Mouse (Mus musculus) adrenal gland, postnatal 14 days (tissue): ENCODE data around the gene Rbms3. TPM values are rescaled to one million over a fixed set of nuclear protein-coding genes. Genes with fewer than 3 reads are reported as not detected.
A peak's percentile ranks its signal among the peaks of the same experiment; 100 is the strongest.

ENCODE experiments used
- DNase-seq: peaks from one replicate; pipeline ENCODE4 v3.0.0; 2021; ENCODE audit warnings: mixed read lengths
- total RNA-seq: library from RNA; stranded (reverse); gene quantifications from 2 replicates; pipeline ENCODE4 v1.2.3, GENCODE M21; 2021

Rbms3 gene
- total RNA-seq, 1 experiment from 2014 or later: 27.8 TPM

DNA sequence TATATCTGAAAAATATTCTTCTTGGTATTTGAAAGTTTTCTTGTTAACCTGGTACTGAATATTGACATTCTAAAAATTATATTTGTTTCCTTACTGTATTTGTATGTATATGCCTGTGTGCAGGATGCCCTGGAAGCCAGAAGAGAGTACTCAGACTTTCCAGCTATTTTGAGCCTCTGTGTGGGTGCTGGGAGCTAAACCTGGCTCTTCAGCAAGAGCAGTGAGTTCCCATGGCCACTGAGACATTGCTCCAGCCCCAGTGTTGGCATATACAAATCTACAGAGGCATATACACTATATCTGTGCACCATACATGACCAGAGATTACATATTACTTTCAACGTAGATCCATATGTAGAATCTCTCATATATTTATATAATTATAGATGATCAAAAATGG is 581.1 kb downstream of the Rbms3 start:
- no peak for DNase-seq

DNA sequence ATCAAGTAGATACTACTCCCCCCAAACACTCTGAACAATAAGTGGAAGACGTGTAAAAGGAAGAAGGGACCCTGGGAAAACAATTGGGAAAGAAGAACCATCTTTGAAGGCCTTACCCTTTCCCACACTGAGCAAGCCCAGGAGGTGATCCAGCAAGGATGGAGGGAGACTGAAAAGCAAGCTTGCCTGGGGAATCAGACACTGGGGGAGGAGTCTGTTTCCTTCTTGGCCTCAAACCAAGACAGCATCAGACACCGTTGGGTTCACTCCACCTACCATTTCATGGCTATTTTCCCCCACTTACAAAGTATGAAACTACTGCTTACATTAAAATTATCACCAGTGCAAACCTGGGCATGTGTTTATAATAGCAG is 587.7 kb downstream of the Rbms3 start:
- DNase-seq: no peak

DNA sequence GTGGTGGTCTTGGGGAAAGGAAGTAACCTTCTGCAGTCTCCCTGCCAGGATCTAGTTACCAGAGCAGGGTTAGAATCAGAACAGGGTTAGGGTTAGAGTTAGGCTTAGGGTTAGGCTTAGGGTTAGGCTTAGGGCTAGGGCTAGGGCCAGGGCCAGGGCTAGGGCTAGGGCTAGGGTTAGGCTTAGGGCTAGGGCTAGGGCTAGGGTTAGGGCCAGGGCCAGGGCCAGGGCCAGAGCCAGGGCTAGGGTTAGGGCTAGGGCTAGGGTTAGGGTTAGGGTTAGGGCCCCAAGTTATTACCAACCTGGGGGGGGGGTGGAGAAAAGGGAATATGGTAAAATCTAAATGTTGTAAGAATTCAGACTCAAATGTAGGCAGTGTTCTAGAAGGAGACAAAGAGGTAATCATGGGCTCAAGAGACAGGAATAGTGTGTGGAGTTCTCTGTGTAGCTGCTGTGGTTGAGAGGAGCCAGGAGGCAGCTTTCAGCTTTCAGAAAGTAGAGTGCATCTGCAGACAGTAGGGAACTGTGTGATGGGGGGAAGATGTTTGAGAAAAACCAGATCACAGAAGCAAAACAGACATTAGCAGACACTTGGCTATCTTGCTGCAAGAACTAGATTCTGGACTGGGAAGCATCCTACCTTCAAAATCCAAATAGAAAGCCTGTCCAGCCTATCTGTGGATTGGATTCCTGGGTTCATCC is 588.3 kb downstream of the Rbms3 start:
- no peak for DNase-seq

DNA sequence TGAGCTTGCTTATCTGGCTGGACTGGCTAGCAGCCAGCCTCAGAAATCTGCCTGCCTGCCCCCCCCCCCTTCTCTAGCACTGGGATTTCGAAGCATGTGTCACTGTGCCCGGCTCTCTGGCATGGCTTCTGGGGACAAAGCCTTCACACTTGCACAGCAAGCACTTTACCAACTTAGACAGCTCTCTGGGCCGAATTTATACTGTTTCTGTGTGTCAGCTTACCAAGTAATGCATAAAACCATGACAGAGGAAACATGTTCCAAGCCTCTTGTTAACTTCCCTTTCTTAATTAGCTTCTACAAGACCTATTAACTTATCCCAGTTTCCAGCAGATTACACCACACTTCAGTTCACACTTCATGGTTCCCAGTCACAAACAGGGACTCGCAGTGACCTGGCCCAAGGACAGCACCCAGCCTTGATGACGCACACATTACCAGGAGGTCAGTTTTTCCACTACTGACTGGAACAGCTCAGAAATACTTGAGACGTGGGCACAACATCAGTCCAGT is 589.7 kb downstream of the Rbms3 start:
- DNase-seq: peak; percentile 80

DNA sequence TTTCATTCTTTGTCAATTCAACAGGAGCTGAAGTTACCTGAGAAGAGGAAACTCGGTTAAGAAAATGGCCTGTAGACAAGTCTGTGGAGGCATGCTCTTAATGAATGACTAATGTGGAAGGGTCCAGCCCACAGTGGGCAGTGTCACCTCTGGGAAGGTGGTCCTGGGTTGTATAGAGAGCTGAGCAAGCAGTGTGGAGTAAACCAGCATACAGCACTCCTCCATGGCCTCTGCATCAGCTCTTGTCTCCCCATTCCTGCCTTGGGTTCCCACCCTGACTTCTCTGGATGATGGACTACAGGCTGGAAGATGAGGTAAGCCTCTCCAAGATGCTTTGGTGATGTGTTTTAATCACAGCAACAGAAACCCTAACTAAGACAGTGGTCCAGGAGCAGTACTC is 597.0 kb downstream of the Rbms3 start:
- DNase-seq: no peak

DNA sequence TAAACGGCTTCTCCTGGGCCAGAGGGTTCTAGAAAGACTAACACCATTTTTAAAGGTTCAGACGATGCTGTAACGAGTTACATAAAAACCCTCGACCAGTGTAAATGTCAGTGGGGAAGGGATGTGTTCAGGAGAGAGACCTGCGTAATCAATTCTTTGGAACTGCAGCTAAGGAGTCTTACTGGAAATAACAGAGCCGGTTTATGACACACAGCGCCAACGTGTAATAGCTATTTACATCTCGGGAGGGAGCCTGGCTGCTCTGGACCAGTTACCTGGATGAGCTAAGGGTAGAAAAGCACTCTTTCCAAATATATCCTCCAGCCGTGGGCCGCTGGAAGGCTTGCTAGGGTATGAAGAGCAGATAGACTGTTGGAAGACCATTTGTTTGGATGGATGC is 598.5 kb downstream of the Rbms3 start:
- no peak for DNase-seq

DNA sequence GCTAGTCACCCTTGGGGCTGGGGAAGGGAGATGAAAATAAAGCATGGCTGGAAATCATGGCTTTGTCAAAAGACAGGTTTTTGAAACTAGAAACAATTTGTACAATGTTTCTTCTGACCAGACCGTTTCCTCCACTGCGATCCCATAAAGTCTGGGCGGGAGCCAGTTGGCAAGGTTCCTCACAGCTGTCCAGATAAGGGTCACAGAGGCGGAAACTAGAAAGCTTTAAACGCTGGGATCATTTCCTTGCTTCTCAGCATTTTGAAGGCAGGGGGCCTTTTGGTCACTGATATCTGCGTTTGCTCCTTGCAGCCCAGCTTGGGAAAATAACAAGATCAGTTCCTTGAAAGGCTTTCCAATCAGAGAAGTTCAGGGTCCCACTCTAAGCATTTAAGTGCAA is 598.9 kb downstream of the Rbms3 start:
- DNase-seq: peak; percentile 94

DNA sequence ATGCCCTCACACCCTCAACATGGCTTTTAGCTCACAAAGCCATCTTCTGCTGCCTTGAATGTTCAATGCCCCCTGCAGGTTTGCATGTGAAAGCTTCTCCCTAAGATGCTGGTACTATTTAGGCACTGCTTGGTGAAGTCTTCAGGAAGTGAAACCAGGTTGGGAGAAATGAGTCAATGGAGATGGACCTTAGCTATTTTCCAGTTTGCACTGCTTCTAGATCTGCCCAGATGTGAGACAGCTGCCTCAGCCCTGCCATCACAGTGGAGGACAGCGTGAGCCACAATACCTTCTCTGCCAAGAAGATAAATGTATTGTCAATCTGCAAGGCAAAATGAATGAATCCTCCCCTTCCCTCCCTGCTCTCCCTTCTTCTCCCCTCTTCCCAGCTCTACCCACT is 599.8 kb downstream of the Rbms3 start:
- no peak for DNase-seq

DNA sequence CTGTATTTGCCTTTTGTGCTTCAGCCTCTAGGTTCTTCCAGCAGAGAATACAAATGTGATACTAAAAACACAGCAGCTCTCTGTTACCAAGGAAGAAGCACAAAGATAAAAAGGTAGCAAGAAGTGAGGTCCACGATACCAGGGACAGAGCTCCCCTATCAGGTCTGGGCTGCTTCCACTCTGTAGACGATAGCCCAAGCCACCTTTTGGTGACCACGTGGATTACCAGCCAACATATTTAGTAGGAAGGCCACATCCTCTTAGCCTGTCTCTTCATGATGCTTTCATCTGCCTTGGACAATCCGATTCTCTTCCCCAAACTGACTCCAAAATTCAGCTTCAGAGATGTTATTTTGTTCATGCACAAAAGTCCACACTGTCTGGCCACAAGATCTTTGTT is 601.1 kb downstream of the Rbms3 start:
- DNase-seq: no peak

DNA sequence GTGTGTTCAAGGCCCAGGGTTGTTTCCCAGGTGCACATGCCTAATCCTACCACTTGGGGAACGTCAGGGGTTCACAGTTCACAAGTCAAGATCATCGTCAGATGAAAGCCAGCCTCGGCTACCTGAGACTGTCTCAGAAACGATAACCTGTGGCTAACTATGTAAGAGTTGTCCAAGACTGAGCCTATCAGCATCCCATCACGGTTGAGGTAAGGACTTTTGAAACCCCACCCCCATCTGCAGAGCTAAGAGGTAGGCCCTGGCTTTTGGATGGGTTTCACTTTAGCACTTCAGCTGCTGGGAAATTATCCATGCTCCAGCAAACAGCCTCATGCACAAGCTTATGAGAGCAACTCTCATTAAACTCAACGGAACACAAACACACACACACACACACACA is 607.6 kb downstream of the Rbms3 start:
- DNase-seq: no peak

DNA sequence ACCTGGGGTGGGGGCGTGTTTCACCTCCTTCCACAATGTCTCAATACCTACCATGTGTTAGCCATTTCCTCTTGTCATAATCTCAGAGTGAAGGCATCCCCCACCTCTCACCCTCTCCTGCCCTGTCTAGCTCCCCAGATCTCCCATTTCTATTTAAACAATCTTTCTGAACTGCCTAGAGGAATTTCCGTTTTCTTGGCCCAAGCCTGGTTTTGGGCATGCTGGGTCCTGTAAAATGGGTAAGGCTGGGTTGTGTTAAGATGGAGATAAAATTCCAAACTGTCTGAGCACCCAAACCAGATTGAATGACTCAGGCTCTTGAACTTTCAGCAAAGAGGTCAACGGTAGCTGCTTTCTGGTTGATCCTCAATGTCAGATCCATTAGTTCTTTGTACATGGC is 608.2 kb downstream of the Rbms3 start:
- no peak for DNase-seq

DNA sequence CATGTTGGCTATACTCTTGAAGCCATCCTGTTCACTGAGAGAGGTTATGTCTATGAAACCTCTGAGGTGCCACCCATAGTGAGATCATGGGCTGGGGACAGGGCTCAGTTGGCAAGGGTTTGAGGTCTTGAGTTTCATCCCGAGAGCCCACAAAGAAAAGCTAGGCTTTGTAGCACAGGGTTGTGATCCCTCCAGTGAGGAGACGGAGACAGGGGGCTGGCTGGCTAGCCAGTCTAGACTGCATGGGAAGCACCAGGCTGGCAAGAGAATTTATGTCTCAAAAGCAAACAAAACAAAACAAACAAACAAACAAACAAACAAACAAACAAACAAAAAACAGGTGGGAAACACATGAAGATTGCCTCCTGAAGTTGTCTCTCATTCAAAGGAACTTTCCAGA is 609.5 kb downstream of the Rbms3 start:
- DNase-seq: no peak

DNA sequence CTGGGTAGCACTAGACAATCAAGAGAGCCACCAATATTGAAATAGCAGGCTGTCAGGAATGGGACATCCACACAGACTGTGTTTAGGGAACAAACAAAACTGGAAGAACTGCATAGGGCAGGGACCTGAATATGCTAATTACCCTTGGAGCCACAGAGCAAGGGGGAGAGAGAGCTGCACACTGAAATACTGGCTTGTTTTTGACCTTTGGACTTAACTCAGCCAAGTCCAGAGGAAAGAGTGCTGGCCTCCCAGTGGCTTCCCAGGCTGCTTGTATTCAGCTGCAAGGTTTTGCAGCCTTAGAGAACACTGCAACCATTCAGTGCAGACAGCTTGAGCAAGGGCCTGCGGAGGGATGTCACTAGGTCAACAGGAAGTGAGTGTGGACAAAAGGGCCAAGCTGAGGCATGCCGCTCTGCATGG is 611.0 kb downstream of the Rbms3 start:
- DNase-seq: peak; percentile 31

DNA sequence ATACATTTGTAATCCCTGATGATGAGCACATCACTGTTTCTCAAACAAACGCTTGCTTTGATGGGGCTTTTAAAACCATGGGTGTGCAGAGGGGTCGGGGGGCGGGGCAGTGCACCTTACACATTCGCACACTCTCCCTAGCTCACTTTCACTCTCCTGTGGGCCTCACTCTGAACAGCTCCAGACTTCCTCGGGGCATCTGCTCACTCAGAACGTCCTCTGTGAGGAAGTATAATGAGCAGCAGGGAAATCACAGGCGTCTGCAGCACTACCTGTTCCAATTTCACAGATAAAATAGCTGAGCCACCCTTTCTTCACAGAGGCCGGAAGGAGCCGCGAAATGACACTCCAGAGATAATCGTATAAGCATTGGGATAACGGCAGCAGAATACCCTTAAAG is 611.4 kb downstream of the Rbms3 start:
- no peak for DNase-seq

DNA sequence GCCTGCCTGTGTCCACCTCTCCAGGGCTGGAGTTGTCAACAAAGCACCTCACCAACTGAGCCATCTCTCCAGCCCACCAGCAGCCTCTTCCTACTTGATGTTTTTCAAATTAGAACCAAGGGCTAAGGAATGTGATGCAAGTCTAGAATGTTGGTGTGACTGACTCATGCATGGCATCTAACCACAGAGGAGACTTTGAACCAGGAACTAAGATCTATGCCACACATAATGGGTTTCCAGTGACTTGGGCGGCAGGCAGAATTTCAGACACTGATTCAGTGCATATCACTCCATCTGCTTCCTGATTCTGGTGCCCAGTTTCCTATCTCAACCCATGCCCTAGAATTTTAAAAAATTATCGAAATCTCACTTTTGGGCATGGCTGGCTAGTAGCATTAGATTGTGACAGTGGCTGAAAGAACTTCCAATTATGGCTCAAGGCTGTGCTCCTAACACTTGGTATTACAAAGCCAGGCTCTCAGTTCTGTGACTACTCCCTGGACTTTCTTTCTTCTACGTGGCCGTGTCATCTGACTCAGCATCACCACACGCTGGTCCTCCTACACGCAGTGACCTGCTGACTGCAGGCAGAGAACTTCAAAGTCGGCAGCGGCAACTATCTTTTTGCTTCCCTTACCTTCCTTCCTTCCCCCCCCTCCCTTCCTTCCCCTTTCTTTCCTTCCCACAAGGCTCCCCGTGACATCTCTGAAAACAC is 613.0 kb downstream of the Rbms3 start:
- DNase-seq: no peak

DNA sequence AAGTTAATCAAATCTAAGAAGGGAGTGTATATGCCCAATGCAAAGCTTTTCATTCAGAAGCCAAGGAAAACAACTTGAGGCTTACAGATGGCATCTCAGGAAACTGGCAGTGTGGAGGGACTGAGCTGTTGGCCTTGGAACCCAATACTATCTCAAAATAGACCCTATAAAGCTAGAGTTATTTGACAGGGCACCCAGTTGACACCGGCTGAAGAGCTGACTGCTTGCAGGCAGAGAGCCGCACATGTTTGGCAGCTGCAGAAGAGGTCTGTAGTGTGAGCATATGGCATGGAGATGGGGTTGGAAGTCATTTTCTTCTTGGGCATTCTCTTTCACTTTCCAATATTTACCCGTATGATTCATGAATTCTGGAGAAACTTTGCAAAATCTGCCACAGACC is 616.3 kb downstream of the Rbms3 start:
- no peak for DNase-seq

DNA sequence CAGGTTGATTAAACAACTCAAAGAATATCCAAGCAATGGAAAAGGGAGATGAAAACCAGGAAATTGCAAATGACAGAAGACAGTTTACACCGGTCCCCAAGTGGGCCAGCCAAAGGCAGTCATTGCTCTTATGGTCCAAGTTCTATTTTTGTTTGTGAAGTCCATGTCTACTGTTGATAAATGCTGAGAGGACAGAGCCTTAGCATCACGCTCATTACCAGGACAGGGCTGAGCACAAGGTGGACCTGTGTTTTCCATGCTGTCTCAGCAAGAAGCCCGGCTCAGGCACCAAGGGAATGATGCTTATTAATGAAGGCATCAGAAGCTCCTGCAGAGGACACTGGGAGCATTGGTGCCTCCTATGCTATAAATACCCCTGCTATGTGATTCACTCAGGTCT is 618.9 kb downstream of the Rbms3 start:
- DNase-seq: no peak

DNA sequence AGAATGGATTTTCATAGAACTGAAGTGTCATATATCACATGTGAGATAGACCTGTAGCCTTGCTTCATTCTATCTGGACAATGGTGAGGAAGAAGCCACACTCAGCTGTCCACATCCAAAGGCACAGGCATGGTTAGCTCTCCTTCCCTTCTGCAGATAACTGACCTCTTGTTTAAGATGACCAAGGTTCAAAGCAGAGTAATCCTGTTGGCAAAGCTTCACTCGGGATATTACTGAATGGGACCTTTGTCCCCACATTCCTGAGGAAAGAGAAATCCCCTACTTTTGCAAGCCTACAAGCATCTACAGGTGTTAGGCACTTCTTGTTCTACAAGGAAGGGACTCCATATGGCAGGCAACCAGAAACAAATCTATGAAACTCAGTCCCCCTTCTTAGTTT is 621.5 kb downstream of the Rbms3 start:
- DNase-seq: no peak

DNA sequence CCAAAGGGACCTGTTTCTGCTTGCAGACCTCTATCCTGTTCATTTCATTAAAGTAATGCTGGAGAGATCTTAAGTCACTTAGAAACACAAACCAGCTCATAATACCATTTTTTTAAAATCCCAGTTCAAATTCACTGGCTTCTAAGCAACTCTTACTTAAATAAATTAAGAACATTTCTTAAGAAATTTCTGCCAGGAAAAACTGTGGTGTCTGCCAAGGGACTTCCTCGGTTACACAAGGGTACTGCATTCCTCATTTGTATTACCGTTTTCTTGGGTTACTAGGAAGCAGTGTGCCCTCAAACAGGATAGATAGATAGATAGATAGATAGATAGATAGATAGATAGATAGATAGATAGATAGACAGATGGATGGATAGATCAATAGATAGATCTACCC is 627.6 kb downstream of the Rbms3 start:
- DNase-seq: peak; percentile 20

DNA sequence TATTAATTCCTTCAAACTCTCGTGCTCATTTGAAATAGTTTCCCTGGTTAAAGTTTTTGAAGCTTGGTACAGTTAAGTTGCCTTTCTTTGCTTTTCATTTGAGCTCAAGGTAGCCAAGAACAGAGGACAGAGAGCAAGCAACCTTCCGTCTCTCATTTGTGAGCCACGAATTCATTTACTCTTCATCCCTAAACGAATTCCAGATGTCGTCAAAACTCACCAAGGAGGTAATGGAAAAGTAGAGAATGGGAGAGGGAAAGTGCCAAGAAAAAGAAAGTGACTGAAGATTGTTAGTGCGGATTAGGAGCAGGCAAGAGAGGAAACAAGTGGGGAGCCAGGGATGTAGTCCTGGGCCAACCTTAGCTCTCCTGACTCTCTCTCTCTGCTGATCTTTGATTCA is 630.5 kb downstream of the Rbms3 start:
- no peak for DNase-seq

DNA sequence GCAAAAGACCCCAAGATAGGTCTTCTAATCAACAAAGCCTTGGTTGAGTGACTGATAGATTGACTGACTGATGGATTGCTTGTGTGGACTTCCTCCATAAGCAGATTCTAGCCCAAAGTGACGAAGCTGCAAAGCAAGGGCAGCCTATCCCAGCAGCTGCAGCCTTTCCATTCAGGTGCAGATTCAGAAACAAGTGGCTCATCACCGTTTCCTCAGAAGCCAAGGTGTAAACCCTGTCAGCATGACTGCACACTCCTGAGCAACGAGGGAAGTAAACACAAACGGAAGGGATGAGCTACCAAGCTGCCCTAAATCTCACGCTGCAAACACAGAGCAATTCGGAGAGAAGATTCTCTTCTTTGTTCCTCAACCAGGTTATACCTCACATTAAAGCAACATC is 639.4 kb downstream of the Rbms3 start:
- DNase-seq: no peak

DNA sequence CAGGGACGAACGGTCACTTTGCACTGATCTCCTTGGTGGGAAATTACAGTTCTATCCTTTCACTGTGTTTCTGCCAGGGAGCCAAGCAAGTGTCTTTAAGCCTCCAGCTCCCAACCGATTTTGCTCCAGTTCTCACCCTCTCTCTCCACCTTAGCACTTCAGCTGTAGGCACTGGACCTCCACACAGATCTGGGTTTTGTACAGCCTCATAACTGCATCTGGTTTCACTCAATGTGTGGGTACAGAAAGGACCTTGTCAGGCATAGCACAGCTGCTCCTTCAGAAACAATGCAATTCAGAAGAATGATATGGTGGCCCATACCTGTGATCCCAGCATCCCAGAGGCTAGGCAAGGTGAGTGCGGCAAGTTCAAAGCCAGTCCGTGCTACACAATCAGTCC is 648.9 kb downstream of the Rbms3 start:
- no peak for DNase-seq

DNA sequence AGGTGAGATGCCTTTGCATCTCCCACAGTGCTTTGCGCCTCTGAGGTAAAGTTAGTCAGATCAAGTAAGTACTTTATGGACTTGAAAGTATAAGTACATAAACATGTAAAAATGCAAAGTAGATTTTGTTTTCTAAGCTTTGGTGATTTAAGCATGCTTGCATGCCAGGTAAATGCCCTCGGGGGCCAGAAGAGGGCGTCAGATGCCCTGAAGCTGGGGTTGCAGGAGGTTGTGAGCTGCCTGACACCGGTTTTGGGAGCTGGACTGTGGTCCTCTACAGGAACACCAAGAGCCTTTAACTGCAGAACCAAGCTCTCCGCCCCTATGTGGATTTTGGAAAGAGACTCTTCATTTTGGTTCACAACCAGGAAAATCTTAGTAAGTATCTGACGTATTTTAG is 652.3 kb downstream of the Rbms3 start:
- no peak for DNase-seq
